Mouse (Mus musculus): ENCODE measurements at regions not wholly inside any gene's neighbourhood (a gene's known extent, or its start where the extent isn't known, plus 50 kb on each side); places are given as distances from the start of the nearest gene placed in this dataset.
A peak's percentile ranks its signal among the peaks of the same experiment; 100 is the strongest.
"Not testable (repeated sequence)": the region's sequence is repeated elsewhere in the genome, so short reads cannot be mapped to it uniquely, and the experiment has no call there.

- peak; percentile 6; the same call in 1 of the 2 replicates for TF ChIP-seq CTCF (IDR thresholded peaks at IDR 0.05)
- no peak overlapping the region for H3K27ac ChIP-seq
- intact Hi-C loops (cut with DNase I): no loop called here
- H3K4me3 ChIP-seq: no peak overlapping the region
- DNase-seq (ENCODE audit: extremely low spot score in 1 of 2, low spot score in 2 of 2): no peak
Measured at GRCm38 (mm10) chr5:18502831-18503230, 142.7 kb upstream of the Gnai1 start.

- intact Hi-C loops (cut with DNase I): no loop called here
Measured at GRCm38 (mm10) chr5:18494305-18494704, 134.2 kb upstream of the Gnai1 start.

GRCm38 (mm10) chr5:18489709-18490108, 129.6 kb upstream of the Gnai1 start:
- TF ChIP-seq CTCF (IDR thresholded peaks at IDR 0.05): no peak

More at GRCm38 (mm10) chr5:18494305-18494704, 134.2 kb upstream of the Gnai1 start:
- DNase-seq (ENCODE audit: extremely low spot score in 1 of 2, low spot score in 2 of 2): no peak
- no peak overlapping the region for H3K4me3 ChIP-seq
- no peak overlapping the region for H3K27ac ChIP-seq
- TF ChIP-seq CTCF (IDR thresholded peaks at IDR 0.05): no peak

GRCm38 (mm10) chr5:18487076-18487772, 127.1 kb upstream of the Gnai1 start:
- intact Hi-C loops (cut with DNase I): loop anchor here (10.0 kb wide), 1 partner anchor 738 kb away; the partner anchor contains the start of gene Magi2
- DNase-seq (ENCODE audit: extremely low spot score in 1 of 2, low spot score in 2 of 2): no peak
- TF ChIP-seq CTCF (IDR thresholded peaks at IDR 0.05): no peak
- Histone ChIP-seq H3K4me3 (no peak overlapping the region), H3K27ac (no peak overlapping the region)

More at GRCm38 (mm10) chr5:18489709-18490108, 129.6 kb upstream of the Gnai1 start:
- intact Hi-C loops (cut with DNase I): loop anchor here (10.0 kb wide), 1 partner anchor 735 kb away; the partner anchor contains the start of gene Magi2
- DNase-seq (ENCODE audit: extremely low spot score in 1 of 2, low spot score in 2 of 2): no peak
- no peak overlapping the region for H3K27ac ChIP-seq
- no peak overlapping the region for H3K4me3 ChIP-seq

- intact Hi-C loops (cut with DNase I): loop anchor here (10.0 kb wide), 1 partner anchor 740 kb away; the partner anchor contains the start of gene Magi2
- Histone ChIP-seq H3K27ac (peak overlapping the region; percentile 90), H3K4me3 (no peak overlapping the region)
- TF ChIP-seq CTCF (IDR thresholded peaks at IDR 0.05): no peak
- DNase-seq (ENCODE audit: extremely low spot score in 1 of 2, low spot score in 2 of 2): no peak
Measured at GRCm38 (mm10) chr5:18484376-18484775, 124.2 kb upstream of the Gnai1 start.

- H3K27ac ChIP-seq: no peak overlapping the region
- H3K4me3 ChIP-seq: no peak overlapping the region
- intact Hi-C loops (cut with DNase I): no loop called here
- no peak for DNase-seq (ENCODE audit: extremely low spot score in 1 of 2, low spot score in 2 of 2)
- no peak for TF ChIP-seq CTCF (IDR thresholded peaks at IDR 0.05)
Measured at GRCm38 (mm10) chr5:18478420-18478819, 118.3 kb upstream of the Gnai1 start.

GRCm38 (mm10) chr5:18477372-18478017, 117.3 kb upstream of the Gnai1 start:
- TF ChIP-seq CTCF (IDR thresholded peaks at IDR 0.05): no peak
- no peak for DNase-seq (ENCODE audit: extremely low spot score in 1 of 2, low spot score in 2 of 2)
- no peak overlapping the region for H3K4me3 ChIP-seq
- H3K27ac ChIP-seq: no peak overlapping the region
- intact Hi-C loops (cut with DNase I): no loop called here

- intact Hi-C loops (cut with DNase I): loop anchor here (2.0 kb wide), 1 partner anchor 929 kb away; no protein-coding TSS in a partner anchor
- no peak overlapping the region for H3K4me3 ChIP-seq
- DNase-seq (ENCODE audit: extremely low spot score in 1 of 2, low spot score in 2 of 2): no peak
- peak; percentile 64 for TF ChIP-seq CTCF (IDR thresholded peaks at IDR 0.05)
- H3K27ac ChIP-seq: no peak overlapping the region
Measured at GRCm38 (mm10) chr5:18472114-18472513, 112.0 kb upstream of the Gnai1 start.

GRCm38 (mm10) chr5:18457771-18458170, 97.6 kb upstream of the Gnai1 start:
- TF ChIP-seq CTCF (IDR thresholded peaks at IDR 0.05): no peak
- no peak for DNase-seq (ENCODE audit: extremely low spot score in 1 of 2, low spot score in 2 of 2)
- no peak overlapping the region for H3K4me3 ChIP-seq
- H3K27ac ChIP-seq: no peak overlapping the region
- intact Hi-C loops (cut with DNase I): no loop called here

- no peak for TF ChIP-seq CTCF (IDR thresholded peaks at IDR 0.05)
- intact Hi-C loops (cut with DNase I): no loop called here
- peak overlapping the region; percentile 34 for H3K27ac ChIP-seq
- DNase-seq (ENCODE audit: extremely low spot score in 1 of 2, low spot score in 2 of 2): no peak
- no peak overlapping the region for H3K4me3 ChIP-seq
Measured at GRCm38 (mm10) chr5:18456196-18456595, 96.0 kb upstream of the Gnai1 start.

GRCm38 (mm10) chr5:18452871-18453757, 93.0 kb upstream of the Gnai1 start:
- H3K4me3 ChIP-seq; intact Hi-C loops (cut with DNase I); H3K27ac ChIP-seq; DNase-seq (ENCODE audit: extremely low spot score in 1 of 2, low spot score in 2 of 2): not testable (repeated sequence)

Measured in left cerebral cortex, adult 2 months (tissue).